Mouse (Mus musculus) cerebellum, adult 9-11 months (tissue): ENCODE results near the gene Abcd1.
A peak's percentile ranks its signal among the peaks of the same experiment; 100 is the strongest.
"Not testable (repeated sequence)": the region's sequence is repeated elsewhere in the genome, so short reads cannot be mapped to it uniquely, and the experiment has no call there.

Experiments
- DNase-seq: peaks from one replicate; pipeline ENCODE4 v3.0.0; 2022

Abcd1 gene

GRCm38 (mm10) chrX:73716109-73716661, at the start of gene Abcd1, which contains the start of gene Bcap31:
Gene Abcd1 (plus strand): TSS chrX:73716597.
Gene Bcap31 (minus strand): TSS chrX:73716175.
- peak; percentile 91 for DNase-seq

- DNase-seq, result peak; percentile 80
Observed at GRCm38 (mm10) chrX:73672031-73672431, 44.4 kb upstream of the Abcd1 start.

- peak; percentile 71 for DNase-seq
Observed at GRCm38 (mm10) chrX:73672879-73673618, 43.3 kb upstream of the Abcd1 start, which contains the start of gene Slc6a8. Gene Slc6a8 (plus strand): TSS chrX:73673150.

DNA sequence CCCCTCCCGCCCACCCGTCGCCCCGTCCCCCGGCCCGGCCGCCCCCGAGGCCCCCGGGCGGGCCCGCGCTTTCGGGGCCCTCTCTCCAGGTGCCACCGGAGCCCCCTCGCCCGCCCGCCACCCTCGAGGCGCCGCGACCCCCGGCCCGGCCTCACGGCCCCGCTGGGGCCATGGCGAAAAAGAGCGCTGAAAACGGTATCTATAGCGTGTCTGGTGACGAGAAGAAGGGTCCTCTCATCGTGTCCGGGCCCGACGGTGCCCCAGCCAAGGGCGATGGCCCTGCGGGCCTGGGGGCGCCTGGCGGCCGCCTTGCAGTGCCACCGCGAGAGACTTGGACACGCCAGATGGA, 42.8 kb upstream of the Abcd1 start:
- no peak for DNase-seq

DNA sequence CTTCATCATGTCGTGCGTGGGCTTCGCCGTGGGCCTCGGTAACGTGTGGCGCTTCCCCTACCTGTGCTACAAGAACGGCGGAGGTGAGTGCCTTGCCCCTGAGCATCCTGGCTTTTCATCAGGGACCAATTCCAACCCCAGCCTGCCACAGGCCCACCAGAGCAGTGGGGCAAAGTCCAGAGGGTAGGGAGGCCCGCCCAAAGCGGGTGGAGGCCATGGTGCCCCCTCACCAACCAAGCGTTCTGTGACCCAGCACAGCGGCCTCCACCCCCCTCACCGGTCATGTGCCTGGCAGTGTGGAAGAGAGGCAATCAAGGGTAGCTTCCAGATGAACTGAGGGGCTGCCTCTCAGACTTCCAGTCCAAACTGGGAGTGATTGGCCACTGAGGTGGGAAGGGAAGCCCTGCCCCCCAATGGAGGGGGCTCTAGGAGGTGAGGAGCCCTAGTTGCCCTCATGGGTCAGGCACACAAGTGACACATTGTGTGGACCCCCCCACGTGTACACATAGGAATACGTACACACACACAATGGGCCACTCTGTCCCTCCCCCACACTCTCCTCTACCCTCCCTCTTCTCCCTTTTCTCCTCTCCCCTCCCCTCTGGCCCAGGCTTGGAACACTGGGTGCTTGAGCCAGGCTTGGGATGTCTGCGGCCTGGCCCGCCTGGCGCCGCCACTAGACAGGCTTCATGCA, 42.3 kb upstream of the Abcd1 start:
- peak; percentile 67 for DNase-seq

GRCm38 (mm10) chrX:73675231-73675630, 41.2 kb upstream of the Abcd1 start:
- DNase-seq, result no peak

DNA sequence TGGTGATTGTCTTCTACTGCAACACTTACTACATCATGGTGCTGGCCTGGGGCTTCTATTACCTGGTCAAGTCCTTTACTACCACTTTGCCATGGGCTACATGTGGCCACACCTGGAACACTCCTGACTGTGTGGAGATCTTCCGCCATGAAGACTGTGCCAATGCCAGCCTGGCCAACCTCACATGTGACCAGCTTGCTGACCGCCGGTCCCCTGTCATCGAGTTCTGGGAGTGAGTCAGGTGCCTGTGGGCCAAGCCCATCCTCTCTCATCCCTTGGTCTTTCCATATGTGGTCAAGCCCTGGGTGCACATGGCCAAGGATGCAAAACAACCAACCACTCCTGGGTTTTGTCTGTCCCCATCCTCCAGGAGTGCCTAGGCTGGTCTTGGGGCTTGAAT, 39.7 kb upstream of the Abcd1 start:
- DNase-seq, result no peak

- DNase-seq, result no peak
Observed at GRCm38 (mm10) chrX:73684156-73684555, 32.2 kb upstream of the Abcd1 start.

GRCm38 (mm10) chrX:73684978-73685377, 31.4 kb upstream of the Abcd1 start:
- DNase-seq, result no peak

- peak; percentile 64 for DNase-seq
Observed at GRCm38 (mm10) chrX:73685629-73686028, 30.8 kb upstream of the Abcd1 start.

DNA sequence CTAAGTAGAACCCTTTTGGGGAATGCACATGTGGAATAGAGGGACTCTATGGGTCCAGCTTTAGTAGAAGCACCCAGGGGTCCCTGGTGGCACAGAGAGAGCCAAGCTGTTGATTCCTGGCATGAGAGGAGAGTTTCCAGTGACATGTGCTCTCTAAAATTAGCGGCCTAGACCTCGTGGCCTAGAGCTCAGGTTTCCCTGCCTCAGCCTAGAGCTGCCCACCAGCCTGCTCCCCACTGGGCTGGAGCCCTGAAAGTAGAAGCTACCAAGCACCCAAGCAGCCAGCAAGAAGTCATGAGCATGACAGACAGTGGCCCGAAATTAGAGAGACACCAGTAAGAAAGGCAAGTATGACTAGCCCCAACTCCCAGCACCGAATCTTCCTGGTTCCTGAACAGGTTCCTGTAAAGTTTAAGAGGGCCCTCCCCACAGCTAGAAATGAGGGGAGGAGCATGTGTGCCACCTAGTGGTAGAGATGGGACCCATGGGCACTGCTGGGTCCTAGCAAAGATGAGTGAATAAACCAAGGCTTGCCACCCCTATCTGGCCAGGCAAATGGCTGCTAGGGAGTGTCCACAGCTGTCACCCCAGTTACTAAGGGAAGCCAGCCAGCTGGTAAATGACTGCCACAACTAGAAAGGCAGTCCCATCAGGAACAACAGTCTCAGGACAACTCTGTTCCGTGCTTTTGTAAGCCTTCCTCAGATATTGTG, 25.3 kb upstream of the Abcd1 start:
- DNase-seq, result peak; percentile 62

- DNase-seq, result no peak
Observed at GRCm38 (mm10) chrX:73700472-73700871, 15.9 kb upstream of the Abcd1 start.

- DNase-seq, result peak; percentile 58
Observed at GRCm38 (mm10) chrX:73715476-73716108, 805 bp upstream of the Abcd1 start.

- peak; percentile 49 for DNase-seq
Observed at GRCm38 (mm10) chrX:73716709-73717545, 530 bp downstream of the Abcd1 start.

GRCm38 (mm10) chrX:73717667-73718066, 1.3 kb downstream of the Abcd1 start:
- peak; percentile 40 for DNase-seq

- peak; percentile 21 for DNase-seq
Observed at GRCm38 (mm10) chrX:73718271-73718670, 1.9 kb downstream of the Abcd1 start.

DNA sequence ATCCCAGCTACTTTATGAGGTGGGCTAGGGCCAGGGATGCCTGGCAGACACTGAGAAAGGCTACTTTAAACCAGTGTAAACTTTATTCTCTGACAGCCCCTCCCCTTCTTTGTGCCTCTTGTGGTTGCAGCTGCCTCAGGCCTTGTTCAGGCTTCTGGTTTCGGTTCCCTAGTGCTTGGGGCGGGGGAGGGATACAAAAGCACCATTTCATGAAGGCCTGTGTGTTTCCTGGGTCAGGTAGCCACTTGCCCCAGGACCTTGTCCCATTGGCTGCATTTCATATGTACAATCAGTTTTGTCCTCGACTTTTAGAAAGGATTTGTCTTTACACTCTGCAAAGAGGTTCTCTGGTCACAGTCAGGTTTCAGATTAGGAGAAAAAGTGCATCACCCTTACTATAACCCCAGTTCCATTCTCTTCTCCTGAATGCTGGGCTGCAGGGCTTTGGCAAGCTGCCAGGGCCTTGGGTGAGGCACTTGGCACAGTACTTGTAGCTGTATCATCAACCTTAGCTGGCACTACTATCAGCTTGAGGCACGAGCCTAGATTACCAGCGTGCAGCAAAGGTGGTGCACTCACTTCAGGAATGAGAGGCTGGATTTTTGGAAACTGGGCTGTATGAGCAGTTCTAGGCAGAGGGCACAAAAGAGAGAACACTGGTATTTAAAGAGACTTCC, 2.4 kb downstream of the Abcd1 start:
- DNase-seq, result peak; percentile 39

DNA sequence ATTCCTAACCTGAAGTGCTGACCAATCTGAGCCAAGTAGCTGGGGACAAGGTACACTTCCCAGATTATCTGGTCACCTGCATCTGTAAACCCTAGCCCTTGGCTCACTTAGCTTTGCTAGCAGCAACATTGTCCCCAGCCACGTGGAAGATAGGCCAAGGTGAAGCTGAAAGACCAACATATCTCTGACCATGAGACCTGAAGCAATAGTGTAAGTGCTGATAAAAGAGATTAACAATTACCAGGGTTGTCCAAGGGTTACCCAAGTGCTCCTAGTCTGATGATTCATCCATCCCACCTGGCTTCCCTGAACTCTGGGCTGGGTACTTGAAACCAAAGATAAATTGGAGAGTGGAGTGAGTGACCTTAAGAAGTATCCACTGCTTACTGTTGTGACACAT, 14.5 kb downstream of the Abcd1 start:
- DNase-seq, result no peak

- no peak for DNase-seq
Observed at GRCm38 (mm10) chrX:73738155-73738554, 21.8 kb downstream of the Abcd1 start.

DNA sequence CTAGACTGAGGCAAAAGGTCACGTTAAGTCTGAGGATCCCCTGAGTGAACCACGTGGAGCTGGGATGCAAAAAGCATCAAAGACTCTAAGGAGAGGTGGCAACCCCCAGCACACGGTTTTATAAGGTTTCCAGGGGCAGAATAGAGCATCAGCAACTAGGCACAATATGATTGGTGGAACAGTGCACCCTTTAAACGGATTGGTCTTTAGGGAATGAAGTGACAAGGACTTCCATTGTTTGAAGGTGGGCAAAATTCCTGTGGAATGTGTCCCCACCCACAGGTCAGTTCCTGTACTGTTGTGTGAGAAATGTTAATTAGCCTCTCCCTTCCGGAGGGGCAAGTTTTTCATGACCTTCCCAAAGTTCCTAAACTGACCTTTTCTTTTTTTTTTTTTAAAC, 22.8 kb downstream of the Abcd1 start:
- no peak for DNase-seq

GRCm38 (mm10) chrX:73739841-73740240, 23.4 kb downstream of the Abcd1 start:
- DNase-seq, result not testable (repeated sequence)
